Mouse (Mus musculus) fibroblast of lung, adult 2 months (primary cell): Measurements from ENCODE around the gene Ciita.
A peak's percentile ranks its signal among the peaks of the same experiment; 100 is the strongest.

ENCODE experiments used
- DNase-seq: peaks from one replicate; pipeline ENCODE4 v3.0.0-alpha.2; 2011; ENCODE audit warnings: low read depth

Gene Ciita

DNA sequence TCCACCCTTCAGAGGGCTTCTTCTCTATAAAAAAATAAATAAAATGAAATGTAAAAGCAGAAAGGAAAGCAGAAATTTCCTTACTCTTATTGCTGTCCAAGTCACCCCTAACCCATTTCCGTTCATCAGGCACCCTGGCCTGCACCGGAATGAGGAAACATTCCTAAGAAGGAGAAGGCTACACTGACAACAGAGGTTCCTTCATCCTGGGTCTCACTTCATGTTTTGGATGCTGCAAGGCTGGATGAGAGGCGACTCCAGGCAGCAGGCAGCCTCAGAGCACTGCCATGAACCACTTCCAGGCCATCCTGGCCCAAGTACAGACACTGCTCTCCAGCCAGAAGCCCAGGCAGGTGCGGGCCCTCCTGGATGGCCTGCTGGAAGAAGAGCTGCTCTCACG lies at the start of gene Ciita:
TSS of gene Ciita (plus strand) at position 203 of the 400 bp plus-strand sequence.
- no peak for DNase-seq

- no peak for DNase-seq
These were observed 47.9 kb upstream of the Ciita start for GRCm38 (mm10) chr16:10431911-10432310.

DNA sequence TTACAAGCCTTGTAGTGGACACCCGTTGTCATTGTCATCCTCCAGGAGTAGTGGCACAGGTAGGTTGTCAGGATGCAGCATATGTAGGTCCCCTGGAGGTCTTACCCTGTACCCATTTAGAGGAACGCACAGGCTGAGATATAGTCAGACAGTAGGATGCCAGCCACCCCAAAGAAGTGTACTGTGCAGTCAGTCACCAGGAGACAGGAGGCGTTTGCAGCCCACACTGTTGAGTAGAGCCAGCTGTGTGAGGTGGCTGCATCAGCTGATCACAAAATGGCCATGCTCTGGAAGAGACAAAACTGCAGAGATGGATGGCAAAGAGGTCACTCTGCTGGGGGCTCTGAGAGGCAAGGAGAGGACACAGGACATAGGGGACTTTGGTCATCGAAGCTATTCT lies 47.5 kb upstream of the Ciita start:
- DNase-seq: no peak

- DNase-seq: no peak
These were observed 46.5 kb upstream of the Ciita start for GRCm38 (mm10) chr16:10433344-10433743.

DNA sequence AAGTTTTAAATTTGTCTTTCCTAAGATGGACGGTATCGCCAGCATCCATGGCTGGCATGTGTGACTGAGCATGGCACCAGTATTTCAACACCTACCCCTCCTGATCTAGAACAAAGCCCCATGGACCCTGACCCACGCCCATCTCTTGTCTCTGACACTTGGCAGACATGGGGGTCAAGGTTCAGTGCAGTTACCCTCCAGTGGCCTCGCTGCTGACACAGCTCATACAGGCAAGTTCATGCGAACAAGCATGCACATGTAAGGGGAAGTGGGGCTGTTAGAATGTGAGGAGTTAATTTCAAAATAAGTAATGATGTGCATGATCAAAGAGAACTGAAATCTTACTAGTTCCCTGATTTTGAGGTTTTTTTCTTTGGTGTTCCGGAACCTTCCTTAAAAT lies 43.7 kb upstream of the Ciita start:
- DNase-seq: no peak

GRCm38 (mm10) chr16:10438055-10438454 lies 41.8 kb upstream of the Ciita start:
- DNase-seq: no peak

- no peak for DNase-seq
These were observed 38.5 kb upstream of the Ciita start for GRCm38 (mm10) chr16:10441328-10441727.

- DNase-seq: no peak
These were observed 38.1 kb upstream of the Ciita start for GRCm38 (mm10) chr16:10441761-10442160.

GRCm38 (mm10) chr16:10443723-10444122 lies 36.1 kb upstream of the Ciita start:
- no peak for DNase-seq

- DNase-seq: no peak
These were observed 33.1 kb upstream of the Ciita start for GRCm38 (mm10) chr16:10446573-10447263.

DNA sequence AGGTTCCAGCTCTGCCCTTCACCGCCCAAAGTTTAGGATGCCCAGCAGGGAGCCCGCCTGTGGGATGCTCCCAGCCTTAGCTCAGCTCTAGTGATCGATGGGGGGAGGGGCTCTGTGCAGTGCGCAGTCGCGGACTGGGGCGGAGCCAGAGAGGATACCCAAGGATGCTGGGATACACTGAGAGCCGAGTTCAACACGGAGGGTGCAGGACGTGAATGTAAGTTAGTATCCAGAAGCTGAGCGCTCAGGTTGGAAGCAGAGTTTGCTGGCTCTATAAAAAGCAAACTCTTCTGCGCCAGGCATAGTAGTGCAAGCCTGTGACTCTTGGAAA lies 32.6 kb upstream of the Ciita start, which contains the start of gene Tvp23a:
TSS of gene Tvp23a (minus strand) at position 99 of the 331 bp plus-strand sequence.
- DNase-seq: peak; percentile 67

DNA sequence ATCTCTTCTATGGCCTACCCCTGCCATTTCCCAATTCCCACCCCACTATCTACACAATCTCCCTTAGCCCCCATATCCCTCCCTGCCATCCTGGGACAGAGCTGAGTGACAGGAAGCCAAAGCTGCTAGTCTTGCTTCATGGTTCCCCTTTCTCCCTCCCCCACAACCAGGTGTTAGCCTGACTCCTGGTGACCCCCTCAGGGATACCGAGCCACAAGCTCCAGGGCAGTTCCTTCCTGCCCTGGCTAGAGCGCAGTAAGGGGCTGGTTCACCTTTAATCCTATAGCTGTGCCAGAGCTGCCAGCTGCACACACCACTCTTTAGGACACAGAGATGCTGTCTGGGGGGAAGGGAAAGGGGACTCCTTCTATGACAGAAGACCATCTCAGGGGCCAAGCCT lies 32.1 kb upstream of the Ciita start:
- no peak for DNase-seq

DNA sequence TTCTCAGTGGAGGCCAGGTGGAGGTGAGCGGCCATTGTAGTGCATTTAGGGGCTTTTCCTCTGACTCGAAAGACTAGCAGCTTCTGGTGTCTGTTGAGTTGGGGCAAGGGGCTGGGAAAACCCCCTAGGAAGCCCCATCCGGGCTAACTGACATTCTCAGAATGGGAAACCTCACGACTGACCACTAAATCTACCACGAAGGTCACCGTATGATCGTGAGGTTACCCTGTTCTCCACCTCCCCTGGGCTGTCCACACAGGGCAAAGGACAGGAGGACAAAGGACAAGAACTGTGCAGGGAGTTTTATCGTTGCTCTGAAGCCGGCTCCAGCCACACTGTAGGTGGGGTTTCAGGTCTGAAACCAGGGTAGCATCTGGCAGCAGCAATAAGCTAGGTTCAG lies 30.9 kb upstream of the Ciita start:
- no peak for DNase-seq

DNA sequence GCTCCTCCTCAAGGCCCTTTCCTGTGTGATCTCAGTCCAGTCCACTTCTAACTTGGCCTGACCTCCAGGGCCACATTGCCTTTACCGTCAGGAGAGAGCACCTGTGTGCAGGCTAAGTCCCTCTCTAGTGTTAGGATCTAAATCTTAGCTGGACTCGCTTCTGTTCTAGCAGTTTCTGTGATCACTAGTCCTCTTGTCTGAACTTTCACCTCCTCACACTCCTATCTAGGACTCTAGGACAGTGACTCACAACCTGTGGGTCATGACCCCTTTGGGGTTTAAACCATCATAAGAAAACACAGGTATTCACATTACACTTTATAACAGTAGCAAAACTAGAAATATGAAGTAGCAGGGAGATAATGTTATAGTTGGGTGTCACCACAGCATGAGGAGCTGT lies 28.0 kb upstream of the Ciita start:
- no peak for DNase-seq

DNA sequence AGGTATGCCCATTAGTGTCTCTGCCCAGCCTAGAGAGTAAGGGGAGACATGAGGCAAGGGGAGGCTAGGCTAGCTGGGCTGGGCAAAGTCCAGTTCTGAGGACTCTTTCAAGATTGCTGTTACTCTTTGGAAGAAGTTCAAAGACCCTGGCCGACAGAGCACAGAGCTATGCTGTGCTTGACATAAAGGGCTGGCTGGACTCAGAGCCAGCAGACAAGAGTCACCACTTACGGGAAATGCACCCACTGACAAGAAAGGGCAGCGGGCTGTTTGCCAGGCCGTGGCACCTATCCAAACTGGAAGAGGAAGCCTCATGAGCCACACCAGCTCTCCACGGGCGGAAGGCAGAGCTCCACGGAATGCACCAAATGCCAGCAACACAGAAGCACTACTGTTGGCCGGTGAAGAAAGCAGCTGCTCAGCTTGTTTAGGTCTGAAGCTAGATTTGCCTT lies 27.4 kb upstream of the Ciita start:
- DNase-seq: peak; percentile 62

DNA sequence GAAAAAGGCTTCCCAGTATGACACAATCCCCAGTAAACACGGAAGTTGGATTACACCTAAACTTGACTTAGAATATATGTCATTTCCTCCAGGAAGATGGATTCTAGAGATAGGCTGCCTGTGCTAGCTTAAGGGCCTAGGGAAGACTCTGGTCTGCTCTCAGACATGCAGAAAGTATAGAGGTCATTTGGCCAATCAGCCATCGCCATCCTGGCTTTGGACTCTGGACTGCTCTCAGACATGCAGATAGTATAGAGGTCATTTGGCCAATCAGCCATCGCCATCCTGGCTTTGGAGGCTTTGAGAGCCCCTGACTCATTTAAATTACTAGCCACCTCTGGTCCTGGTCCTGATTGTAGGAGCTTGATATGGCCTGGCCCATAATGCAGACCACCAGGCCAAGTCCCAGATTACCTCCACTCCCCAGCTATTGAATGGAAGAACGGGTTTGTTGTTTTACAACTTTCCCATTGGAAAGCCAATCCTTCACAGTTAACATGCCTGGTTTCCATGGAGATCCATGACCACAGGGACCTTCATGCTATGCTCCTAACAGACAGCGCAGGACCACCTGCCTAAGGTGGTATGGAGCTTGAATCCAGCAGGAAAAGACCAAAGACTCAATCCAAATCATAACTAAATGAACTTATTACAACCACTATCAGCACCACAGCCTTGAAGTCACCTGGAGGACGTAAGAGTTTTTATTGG lies 25.8 kb upstream of the Ciita start:
- no peak for DNase-seq

- no peak for DNase-seq
These were observed 25.3 kb upstream of the Ciita start for GRCm38 (mm10) chr16:10454583-10454974.

DNA sequence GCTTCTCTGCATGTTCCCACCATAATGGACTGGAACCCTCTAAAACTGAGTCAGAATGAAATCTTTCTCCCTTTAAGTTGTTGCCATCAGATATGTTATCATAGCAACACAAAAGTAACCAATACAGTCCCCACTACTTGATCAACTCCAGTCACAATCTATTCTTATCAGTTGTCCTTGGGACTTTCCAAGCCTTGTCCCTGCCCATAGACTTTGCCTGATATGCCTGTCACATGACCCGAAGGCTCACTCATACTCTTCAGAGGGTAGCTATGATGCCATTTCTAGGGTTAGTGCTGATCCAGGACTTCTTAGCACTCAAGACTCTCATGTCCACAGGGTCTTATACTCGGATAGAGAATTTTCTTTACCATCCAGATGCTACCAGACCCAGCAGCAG lies 19.7 kb upstream of the Ciita start:
- no peak for DNase-seq

GRCm38 (mm10) chr16:10461178-10461577 lies 18.7 kb upstream of the Ciita start:
- no peak for DNase-seq

DNA sequence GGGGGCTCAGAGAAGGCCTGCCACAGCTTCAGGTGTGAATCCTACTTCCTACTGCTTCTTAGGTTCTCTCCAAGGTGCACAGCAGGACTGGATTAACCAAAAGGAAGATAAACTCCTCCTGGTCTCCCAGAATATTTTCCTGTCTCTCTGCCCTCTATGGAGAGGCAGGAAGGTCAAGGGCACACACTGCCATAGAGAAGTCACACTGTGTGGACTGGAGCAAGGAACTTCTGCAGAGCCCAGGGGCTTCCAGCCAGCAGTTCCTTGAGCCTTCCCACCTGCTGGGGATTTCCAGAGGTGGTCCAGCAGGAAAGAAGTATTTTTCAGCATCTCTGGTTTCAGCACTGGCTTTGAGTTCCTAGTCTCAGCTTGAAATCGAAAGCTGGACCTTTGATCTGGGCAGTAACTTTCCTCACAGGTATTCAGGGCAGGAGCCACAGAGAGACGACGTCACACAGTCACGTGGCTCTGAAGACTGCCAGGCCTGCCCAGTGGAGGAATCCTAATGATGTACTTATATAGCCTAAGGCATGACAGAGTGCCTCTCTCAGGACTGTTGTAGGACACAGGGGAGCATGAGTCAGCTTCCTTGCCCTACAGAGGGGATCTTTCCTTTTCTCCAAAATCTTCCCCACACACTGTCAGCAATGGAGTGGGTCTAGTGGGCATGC lies 14.7 kb upstream of the Ciita start:
- no peak for DNase-seq

DNA sequence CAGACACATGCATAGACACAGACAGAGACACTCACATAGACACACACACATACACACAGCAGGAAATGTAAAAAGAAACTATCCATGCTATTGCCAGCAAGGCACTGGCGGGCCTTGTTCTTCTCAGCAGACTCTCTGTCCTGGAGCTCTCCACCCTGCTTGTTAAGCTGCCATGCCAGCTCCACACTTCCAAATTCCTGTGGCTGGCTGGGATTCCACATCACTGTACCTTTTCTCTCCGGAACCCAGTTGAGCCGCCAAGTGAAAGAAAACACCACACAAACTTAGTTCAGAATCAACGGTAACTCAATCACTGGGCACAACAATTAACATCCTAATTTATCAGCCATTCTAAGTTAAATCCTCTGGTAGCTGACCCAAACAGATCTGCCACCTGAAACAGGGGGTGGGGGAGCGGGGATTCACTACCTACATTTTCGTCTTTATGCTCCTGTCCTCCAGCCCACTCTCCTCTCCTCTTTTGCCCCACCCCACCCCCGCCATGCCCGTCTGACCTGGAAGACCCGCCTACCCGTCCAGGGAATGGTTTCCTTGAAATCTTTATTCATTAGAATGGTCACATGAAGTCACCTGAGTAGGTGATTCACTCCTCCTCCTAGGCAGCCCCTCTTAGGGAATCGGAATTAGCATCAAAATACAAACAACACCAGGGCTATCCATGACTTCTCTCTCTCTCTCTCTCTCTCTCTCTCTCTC lies 12.3 kb upstream of the Ciita start:
- DNase-seq: peak; percentile 31

DNA sequence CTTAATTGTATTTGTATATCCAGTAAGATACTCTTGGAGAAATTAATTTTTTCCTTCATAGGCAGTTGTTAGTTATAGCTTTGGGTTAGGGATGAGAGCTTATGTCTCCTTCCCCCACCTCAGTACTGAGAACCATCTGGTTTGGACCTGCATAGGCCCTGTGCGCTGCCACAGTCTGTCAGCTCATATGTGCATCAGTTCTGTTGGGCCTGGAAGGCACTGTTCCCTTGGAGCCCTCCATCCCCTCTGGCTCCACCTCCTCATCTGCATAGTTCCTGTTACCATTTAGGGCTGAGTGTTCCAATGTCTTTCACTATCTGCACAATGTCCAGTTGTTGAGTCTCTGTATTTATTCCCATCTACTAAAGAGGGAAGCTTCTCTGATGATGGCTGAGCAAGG lies 11.7 kb upstream of the Ciita start:
- DNase-seq: no peak

DNA sequence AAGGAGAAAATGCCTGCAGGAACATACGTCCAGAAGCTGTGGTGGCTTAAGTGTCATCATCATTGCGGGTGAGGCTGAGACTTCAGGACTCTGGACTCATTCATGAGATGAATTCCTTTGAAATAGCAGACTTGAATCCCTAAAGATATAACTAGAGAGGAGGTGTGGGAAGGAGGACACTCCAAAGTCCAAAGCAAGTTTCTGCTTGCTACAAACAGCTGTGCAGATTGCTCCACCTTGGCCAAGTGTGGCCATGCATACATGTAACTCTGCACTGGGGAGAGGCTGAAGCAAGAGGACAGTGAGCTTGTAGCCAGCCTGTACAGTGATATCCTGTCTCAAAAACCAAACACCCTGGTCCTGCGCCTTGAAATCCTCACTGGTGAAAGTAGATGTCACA lies 7.9 kb upstream of the Ciita start:
- DNase-seq: no peak
